Mouse (Mus musculus) liver, adult 2 months (tissue): Measurements from ENCODE around the gene Ntmt1.

ENCODE experiments used
- CTCF ChIP-seq: fragments of 200-500 bp; IDR thresholded peaks from 2 replicates; pipeline ENCODE4 v1.5.1; 2011; ENCODE audit warnings: low read depth, low read length, control low read depth
- POLR2A ChIP-seq: fragments of 200-500 bp; IDR thresholded peaks from 2 replicates; pipeline ENCODE4 v1.6.1; 2011; ENCODE audit warnings: low read length, control low read depth; ENCODE audit not compliant: insufficient read depth; ENCODE audit errors: extremely low read depth

- peak; percentile 29; the same call in 1 of the 2 replicates for TF ChIP-seq CTCF
- no peak for TF ChIP-seq POLR2A
These were observed 19.5 kb downstream of the Ntmt1 start for GRCm38 (mm10) chr2:30826825-30827748.
